Mouse (Mus musculus): ENCODE results near the gene Cacnb4. TPM values are rescaled to one million over a fixed set of nuclear protein-coding genes. Genes with fewer than 3 reads are reported as not detected.

Cacnb4 gene
- polyA plus RNA-seq, 1 experiment from 2014 or later = 0.39 TPM

DNA sequence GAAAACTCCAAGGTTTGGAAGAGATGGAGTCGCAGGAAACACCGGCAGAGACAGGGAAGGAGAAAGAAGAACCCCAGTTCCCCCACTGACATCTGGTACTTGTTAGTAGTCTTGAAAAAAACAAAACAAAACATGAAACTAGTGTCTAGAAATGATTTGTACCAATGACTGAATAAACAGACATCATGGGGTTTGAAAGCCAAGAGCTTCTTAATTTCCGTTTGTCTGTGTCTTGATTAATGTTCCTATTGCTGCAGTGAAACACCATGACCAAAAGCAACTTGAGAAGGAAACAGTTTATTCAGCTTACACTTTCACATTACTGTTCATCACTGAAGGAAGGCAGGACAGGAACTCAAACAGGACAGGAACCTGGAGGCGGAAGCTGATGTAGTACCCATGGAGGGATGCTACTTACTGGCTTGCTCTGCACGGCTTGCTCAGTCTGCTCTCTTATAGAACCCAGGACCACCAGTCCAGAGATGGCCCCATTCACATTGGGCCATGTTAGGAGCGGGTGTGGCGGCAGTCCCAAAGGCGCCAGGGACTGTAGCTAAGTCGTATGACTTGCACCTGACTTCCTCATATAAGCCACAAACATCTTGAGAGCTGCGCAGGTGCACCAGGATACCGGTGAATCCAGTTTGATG, 95.4 kb downstream of the Cacnb4 start:
- H3K27ac ChIP-seq (ENCODE audit: low read length) = 0 out of 2 replicates have a peak overlapping the region, but pooled peaks have one; percentile 9
- 84% methylated on average over 11 of the region's 11 CpGs for WGBS
- 0 out of 2 replicates have a peak, but pooled peaks have one; percentile 27 for ATAC-seq

DNA sequence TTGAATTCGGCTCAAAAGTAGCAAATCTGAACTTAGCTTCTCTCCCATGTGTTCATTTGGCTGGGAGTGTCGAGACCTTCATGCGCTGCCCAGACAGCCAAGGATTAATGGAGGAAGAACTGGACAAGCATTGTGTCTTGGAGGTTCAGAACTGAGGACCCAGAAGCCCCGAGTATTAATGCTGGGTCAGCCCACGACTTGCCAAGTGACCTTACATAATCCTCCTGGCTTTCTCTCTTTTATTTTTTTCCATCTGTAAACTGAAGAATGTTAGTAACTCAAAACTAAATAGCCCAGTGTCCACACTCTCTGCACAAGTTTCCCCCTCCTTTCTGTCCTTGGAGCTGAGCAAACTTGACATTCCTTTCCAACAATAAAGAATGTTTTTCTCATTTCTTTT, 95.9 kb downstream of the Cacnb4 start:
- Histone ChIP-seq H3K4me2 (ENCODE audit: low read depth, low read length) (no peak overlapping the region), H3K36me3 (ENCODE audit: control insufficient read depth, insufficient read depth, low read length) (no peaks in the 10 kb centered on the region), H3K4me1 (ENCODE audit: control insufficient read depth, insufficient read depth, low read length) (no peaks in the 10 kb centered on the region), H3K4me3 (ENCODE audit: low read length) (no peak overlapping the region), H3K27me3 (replicated peaks; ENCODE audit: control insufficient read depth, insufficient read depth, low read length) (no peaks in the 10 kb centered on the region), H3K9me3 (ENCODE audit: control insufficient read depth, low read length) (no peaks in the 10 kb centered on the region), H3K27ac (ENCODE audit: low read length) (0 out of 2 replicates have a peak overlapping the region, but pooled peaks have one; percentile 9), H3K9ac (ENCODE audit: low read depth, low read length) (no peak overlapping the region)
- no peak for ATAC-seq
- WGBS = 44% methylated on average over 5 of the region's 5 CpGs

More for the DNA sequence above, 95.4 kb downstream of the Cacnb4 start:
- Histone ChIP-seq H3K4me1 (ENCODE audit: control insufficient read depth, insufficient read depth, low read length) (no peaks in the 10 kb centered on the region), H3K27me3 (replicated peaks; ENCODE audit: control insufficient read depth, insufficient read depth, low read length) (no peaks in the 10 kb centered on the region), H3K4me2 (ENCODE audit: low read depth, low read length) (no peak overlapping the region), H3K9me3 (ENCODE audit: control insufficient read depth, low read length) (no peaks in the 10 kb centered on the region), H3K36me3 (ENCODE audit: control insufficient read depth, insufficient read depth, low read length) (no peaks in the 10 kb centered on the region), H3K4me3 (ENCODE audit: low read length) (no peak overlapping the region), H3K9ac (ENCODE audit: low read depth, low read length) (no peak overlapping the region)

DNA sequence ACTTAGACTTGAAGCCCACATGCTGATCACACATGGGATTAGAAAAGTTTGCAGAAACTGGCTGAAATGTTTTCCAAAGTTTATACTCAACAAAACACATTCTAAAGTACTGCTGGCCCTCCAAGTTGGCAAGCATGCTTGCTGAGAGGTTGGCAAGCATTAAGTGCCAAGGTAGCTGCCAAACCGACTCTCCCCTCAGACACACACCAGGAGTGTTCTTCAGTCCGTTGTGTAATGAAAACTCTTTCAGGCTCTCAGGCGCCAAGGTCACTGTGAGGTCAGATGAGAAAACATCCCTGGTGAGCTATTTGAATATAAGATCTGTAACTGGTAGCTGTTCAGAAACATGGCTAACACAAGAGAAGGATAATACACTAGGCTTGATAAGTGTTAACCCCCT, 97.8 kb downstream of the Cacnb4 start:
- Histone ChIP-seq H3K27me3 (replicated peaks; ENCODE audit: control insufficient read depth, insufficient read depth, low read length) (no peaks in the 10 kb centered on the region), H3K9me3 (ENCODE audit: control insufficient read depth, low read length) (no peaks in the 10 kb centered on the region), H3K4me1 (ENCODE audit: control insufficient read depth, insufficient read depth, low read length) (no peaks in the 10 kb centered on the region), H3K27ac (ENCODE audit: low read length) (no peak overlapping the region), H3K36me3 (ENCODE audit: control insufficient read depth, insufficient read depth, low read length) (no peaks in the 10 kb centered on the region), H3K9ac (ENCODE audit: low read depth, low read length) (no peak overlapping the region), H3K4me3 (ENCODE audit: low read length) (no peak overlapping the region), H3K4me2 (ENCODE audit: low read depth, low read length) (no peak overlapping the region)
- 29% methylated on average over 3 of the region's 3 CpGs for WGBS
- ATAC-seq = no peak

DNA sequence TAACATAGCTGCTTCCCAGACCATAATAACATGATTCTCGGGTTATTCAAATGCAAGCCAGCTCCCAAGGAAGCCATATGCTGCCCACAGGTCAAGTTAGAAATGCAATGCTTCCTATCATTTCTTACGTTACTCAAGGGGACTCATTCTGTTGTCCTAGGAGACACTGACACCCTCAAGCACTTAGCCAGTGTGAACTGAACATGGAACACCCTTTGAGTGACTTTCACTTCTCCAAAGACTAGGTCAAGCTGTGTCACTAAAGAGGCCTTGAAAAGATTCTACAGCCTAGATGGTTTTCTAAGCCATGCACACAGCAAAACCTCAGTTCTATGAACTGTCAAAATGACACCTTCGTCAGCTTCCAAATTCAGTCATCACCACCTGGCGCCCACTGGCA, 98.9 kb downstream of the Cacnb4 start:
- Histone ChIP-seq H3K27ac (ENCODE audit: low read length) (no peak overlapping the region), H3K4me2 (ENCODE audit: low read depth, low read length) (no peak overlapping the region), H3K4me1 (ENCODE audit: control insufficient read depth, insufficient read depth, low read length) (no peaks in the 10 kb centered on the region), H3K4me3 (ENCODE audit: low read length) (no peak overlapping the region), H3K9ac (ENCODE audit: low read depth, low read length) (no peak overlapping the region), H3K9me3 (ENCODE audit: control insufficient read depth, low read length) (no peaks in the 10 kb centered on the region), H3K36me3 (ENCODE audit: control insufficient read depth, insufficient read depth, low read length) (no peaks in the 10 kb centered on the region), H3K27me3 (replicated peaks; ENCODE audit: control insufficient read depth, insufficient read depth, low read length) (no peaks in the 10 kb centered on the region)
- ATAC-seq = no peak
- 86% methylated on average over 4 of the region's 4 CpGs for WGBS

DNA sequence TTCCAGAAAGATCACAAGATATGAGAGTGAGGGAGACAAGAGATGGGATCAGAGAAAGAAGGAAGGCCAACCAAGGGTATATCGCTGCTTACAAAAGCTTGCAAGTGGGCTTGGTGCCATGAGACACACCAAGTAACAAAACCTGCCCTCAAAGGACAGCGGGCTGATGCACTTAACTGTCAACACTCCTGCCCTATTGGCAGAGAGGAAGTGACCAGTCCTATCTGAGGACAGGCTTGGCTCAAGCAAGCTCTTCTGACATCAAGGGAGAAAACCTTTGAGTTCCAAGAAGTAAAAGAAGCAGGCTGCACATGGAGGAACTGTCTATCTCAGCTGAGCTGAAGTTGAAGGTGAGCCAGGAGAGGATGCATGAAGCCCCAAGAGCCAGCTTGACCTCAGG, 100.1 kb downstream of the Cacnb4 start:
- no peak for ATAC-seq
- no peaks in the 10 kb centered on the region for H3K9me3 ChIP-seq (ENCODE audit: control insufficient read depth, low read length)
- no peak overlapping the region for H3K9ac ChIP-seq (ENCODE audit: low read depth, low read length)
- no peak overlapping the region for H3K4me3 ChIP-seq (ENCODE audit: low read length)
- H3K36me3 ChIP-seq (ENCODE audit: control insufficient read depth, insufficient read depth, low read length) = no peaks in the 10 kb centered on the region
- H3K4me1 ChIP-seq (ENCODE audit: control insufficient read depth, insufficient read depth, low read length) = no peaks in the 10 kb centered on the region
- no peak overlapping the region for H3K27ac ChIP-seq (ENCODE audit: low read length)
- H3K27me3 ChIP-seq (replicated peaks; ENCODE audit: control insufficient read depth, insufficient read depth, low read length) = no peaks in the 10 kb centered on the region
- no peak overlapping the region for H3K4me2 ChIP-seq (ENCODE audit: low read depth, low read length)
- WGBS = 92% methylated on average over 2 of the region's 2 CpGs

DNA sequence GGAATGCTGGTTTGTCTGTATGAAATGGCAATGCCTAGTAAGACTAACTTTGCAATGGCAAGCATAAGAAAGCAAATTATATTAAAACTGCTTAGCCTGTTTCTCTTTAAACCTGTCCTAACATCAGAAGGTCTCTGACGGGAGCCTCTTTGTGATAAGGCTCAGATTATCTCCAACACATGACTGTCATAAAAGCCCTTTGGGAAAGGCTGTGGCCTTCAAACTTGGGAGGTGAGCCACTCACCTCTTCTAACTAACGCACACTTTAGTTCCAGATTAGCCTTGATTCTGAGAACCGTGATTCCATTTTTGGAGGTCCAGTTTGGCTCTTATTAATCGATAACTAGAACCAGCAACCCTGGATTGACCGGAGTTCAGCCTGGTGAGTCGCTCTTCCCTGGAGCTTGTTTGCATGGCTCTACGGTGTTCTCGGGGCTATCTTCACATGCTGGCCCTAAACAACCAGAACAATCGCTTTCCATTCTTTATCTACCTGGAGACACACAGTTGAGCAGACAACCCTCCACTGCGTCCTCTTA, 100.9 kb downstream of the Cacnb4 start:
- Histone ChIP-seq H3K4me2 (ENCODE audit: low read depth, low read length) (0 out of 2 replicates have a peak overlapping the region, but pooled peaks have one; percentile 2), H3K27ac (ENCODE audit: low read length) (peak overlapping the region; percentile 45), H3K9me3 (ENCODE audit: control insufficient read depth, low read length) (no peaks in the 10 kb centered on the region), H3K4me1 (ENCODE audit: control insufficient read depth, insufficient read depth, low read length) (no peaks in the 10 kb centered on the region), H3K4me3 (ENCODE audit: low read length) (no peak overlapping the region), H3K9ac (ENCODE audit: low read depth, low read length) (no peak overlapping the region), H3K27me3 (replicated peaks; ENCODE audit: control insufficient read depth, insufficient read depth, low read length) (no peaks in the 10 kb centered on the region), H3K36me3 (ENCODE audit: control insufficient read depth, insufficient read depth, low read length) (no peaks in the 10 kb centered on the region)
- 61% methylated on average over 10 of the region's 10 CpGs for WGBS
- peak; percentile 81 for ATAC-seq

DNA sequence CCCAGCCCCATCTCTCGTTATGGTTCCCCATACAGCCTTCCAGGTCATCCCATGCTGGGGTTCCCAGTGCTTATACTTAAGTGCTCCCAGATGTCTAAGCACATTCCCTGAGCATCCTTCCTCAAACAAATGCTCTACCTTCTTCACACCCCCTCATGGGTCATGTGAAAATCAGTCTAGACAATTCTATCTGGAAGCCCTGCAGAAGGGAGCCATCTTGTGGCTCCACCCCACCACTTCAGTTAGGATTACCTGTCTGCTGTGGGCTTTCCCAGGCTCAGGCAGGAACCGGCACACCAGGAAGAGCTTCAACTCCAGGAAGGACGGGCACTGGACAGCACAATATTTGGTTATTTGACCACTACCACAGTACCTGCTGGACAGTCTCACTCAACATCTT, 101.7 kb downstream of the Cacnb4 start:
- H3K27ac ChIP-seq (ENCODE audit: low read length) = no peak overlapping the region; the same call in 1 of the 2 replicates
- no peaks in the 10 kb centered on the region for H3K36me3 ChIP-seq (ENCODE audit: control insufficient read depth, insufficient read depth, low read length)
- no peak overlapping the region for H3K4me2 ChIP-seq (ENCODE audit: low read depth, low read length)
- H3K9me3 ChIP-seq (ENCODE audit: control insufficient read depth, low read length) = no peaks in the 10 kb centered on the region
- H3K27me3 ChIP-seq (replicated peaks; ENCODE audit: control insufficient read depth, insufficient read depth, low read length) = no peaks in the 10 kb centered on the region
- H3K9ac ChIP-seq (ENCODE audit: low read depth, low read length) = no peak overlapping the region
- no peak for ATAC-seq
- WGBS = 76% methylated on average over 3 of the region's 3 CpGs
- H3K4me1 ChIP-seq (ENCODE audit: control insufficient read depth, insufficient read depth, low read length) = no peaks in the 10 kb centered on the region
- no peak overlapping the region for H3K4me3 ChIP-seq (ENCODE audit: low read length)

DNA sequence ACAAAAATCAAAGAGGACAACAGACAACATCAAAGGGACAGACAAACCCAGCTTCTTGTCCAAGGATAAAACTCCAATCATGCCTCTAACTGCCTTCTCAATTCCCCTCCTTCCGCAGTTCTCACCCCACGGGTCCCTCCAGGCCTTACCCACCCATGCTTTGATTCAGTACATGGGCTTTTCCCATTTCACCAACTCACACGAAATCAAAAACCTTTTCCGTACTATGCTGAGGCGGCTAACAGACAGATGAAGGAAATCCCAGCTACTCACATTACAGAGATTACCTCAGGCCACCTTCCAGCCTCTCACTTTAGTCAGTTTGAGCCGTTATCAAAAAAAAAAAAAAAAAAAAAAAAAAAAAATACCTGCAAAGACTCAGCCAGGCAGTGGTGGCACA, 104.4 kb downstream of the Cacnb4 start:
- no peaks in the 10 kb centered on the region for H3K9me3 ChIP-seq (ENCODE audit: control insufficient read depth, low read length)
- 86% methylated on average over 6 of the region's 6 CpGs for WGBS
- H3K4me1 ChIP-seq (ENCODE audit: control insufficient read depth, insufficient read depth, low read length) = no peaks in the 10 kb centered on the region
- ATAC-seq = no peak
- no peak overlapping the region for H3K4me2 ChIP-seq (ENCODE audit: low read depth, low read length)
- H3K36me3 ChIP-seq (ENCODE audit: control insufficient read depth, insufficient read depth, low read length) = no peaks in the 10 kb centered on the region
- no peaks in the 10 kb centered on the region for H3K27me3 ChIP-seq (replicated peaks; ENCODE audit: control insufficient read depth, insufficient read depth, low read length)
- H3K27ac ChIP-seq (ENCODE audit: low read length) = no peak overlapping the region
- H3K9ac ChIP-seq (ENCODE audit: low read depth, low read length) = no peak overlapping the region
- H3K4me3 ChIP-seq (ENCODE audit: low read length) = no peak overlapping the region

DNA sequence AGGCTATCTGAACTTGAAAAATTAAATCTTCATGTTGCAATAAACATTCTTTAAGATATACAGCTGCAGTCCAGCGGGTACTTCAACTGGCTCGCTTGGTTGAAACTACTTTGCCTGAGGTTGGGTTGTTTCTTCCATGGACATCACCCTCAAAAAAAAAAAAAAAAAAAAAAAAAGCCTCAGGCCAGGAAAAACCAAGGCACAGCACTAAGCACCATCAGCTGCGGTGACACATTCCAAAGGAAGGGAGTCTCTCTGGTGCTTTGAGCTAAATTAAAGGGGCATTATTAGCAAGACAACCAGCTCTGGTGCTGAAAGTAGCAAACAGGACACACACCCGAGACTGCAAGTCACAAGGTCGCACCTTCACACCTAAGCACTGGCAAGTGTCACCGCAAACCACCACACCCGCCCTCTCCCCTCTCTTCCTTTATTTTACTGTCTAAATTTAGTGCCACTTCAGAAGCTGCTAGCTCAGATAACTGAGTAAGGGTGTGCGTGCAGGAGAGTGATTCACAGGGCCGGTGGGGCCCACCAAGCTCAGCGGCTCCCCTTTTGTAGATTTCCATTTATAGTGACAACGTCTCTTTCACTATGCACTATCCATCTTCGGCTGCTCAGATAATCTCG, 105.2 kb downstream of the Cacnb4 start:
- Histone ChIP-seq H3K27me3 (replicated peaks; ENCODE audit: control insufficient read depth, insufficient read depth, low read length) (no peaks in the 10 kb centered on the region), H3K4me2 (ENCODE audit: low read depth, low read length) (no peak overlapping the region), H3K9me3 (ENCODE audit: control insufficient read depth, low read length) (no peaks in the 10 kb centered on the region), H3K36me3 (ENCODE audit: control insufficient read depth, insufficient read depth, low read length) (no peaks in the 10 kb centered on the region), H3K4me1 (ENCODE audit: control insufficient read depth, insufficient read depth, low read length) (no peaks in the 10 kb centered on the region), H3K9ac (ENCODE audit: low read depth, low read length) (no peak overlapping the region), H3K27ac (ENCODE audit: low read length) (no peak overlapping the region), H3K4me3 (ENCODE audit: low read length) (no peak overlapping the region)
- 63% methylated on average over 13 of the region's 13 CpGs for WGBS
- ATAC-seq = no peak
